Mouse (Mus musculus) mammary gland, adult 2 months (tissue): ENCODE measurements around the gene Rnf7. TPM values are rescaled to one million over a fixed set of nuclear protein-coding genes. Genes with fewer than 3 reads are reported as not detected.

ENCODE experiments used
- polyA plus RNA-seq: library from polyadenylated mRNA; depleted of rRNA; stranded (reverse); fragments of >200 nt; gene quantifications from 2 replicates; pipeline ENCODE4 v1.2.3, GENCODE M21; 2012; ENCODE audit warnings: low replicate concordance; rRNA removed

The Rnf7 gene
- 99.3 and 112 TPM in 2 replicates for polyA plus RNA-seq

DNA sequence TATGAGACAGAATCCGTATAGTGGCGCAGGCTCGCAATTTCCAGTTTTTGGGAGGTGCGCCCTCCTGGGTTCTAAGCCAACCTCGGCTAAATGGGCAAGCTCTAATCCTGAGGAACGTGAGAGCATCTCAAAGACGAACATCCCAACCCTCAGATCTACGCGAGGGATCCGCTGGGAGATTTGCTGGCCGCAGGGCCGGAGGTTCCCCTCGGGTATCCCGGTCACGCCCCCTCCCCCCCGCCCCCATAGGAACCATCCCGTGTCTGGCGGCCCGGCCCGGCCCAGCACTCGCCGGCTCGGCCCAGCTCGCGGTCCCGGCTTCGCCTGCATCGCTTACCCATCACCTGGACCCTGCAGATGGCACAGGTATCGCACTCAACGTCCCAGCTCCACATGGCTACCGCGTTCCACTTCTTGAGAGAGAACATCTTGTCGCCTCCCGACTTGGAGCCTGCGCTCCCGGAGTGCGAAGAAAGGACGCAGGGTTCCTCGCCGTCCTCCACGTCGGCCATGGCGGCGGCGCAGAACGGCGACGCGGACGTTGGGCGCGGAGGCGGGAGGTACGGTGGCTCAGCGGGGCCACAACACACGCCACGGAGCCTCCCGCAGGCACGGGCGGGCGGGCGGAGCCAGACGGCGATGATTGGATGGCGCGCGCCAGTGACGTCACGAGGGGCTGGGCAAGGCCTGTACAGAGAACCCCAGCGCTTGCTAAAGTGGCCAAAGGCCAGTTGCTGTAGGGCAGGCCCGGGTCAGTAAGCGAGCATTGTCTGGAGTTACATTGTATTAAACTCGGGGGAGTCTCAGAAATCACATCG is at the start of gene Rnf7:
Gene Rnf7, minus strand, starts transcription at position 605 of the 818 bp plus-strand sequence.

DNA sequence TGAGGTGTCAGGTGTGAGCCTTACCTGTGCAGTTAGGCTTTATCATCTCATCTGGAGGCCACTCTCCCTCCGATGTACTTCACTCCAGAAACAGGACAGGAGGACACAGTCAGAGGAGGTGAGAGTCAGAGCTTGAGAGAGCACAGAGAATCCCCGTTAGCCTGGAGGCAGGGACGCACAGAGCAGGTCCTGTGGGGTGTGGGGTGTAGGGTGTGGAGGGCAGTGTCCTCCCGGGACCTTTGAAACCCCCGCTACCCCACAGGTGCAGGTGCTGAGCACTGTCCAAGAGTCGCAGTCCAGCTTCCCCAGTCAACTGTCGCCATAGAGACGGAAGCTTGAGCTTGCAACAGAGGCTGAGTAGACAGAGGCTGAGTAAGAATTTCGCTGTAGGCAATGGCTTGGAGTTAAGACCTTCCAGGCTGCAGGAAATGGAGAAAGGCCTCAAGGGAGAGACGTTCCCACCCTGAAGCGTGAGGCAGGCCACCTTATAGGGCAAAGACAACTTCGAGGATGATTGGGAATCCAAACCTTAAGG is 46.6 kb upstream of the Rnf7 start, which contains the start of gene Gm28729:
Gene Gm28729, minus strand, starts transcription at position 293 of the 535 bp plus-strand sequence.

Other genes with a start within 250 kb of the Rnf7 start
- gene Atp1b3, start 114.2 kb downstream of the Rnf7 start, polyA plus RNA-seq, result 73.9 and 89.6 TPM in 2 replicates
- 0.06 TPM in 1 of 2 replicates, not detected in the other for gene Gm28729, start 46.6 kb upstream of the Rnf7 start, polyA plus RNA-seq
- gene Rasa2, start 152.9 kb upstream of the Rnf7 start, polyA plus RNA-seq, result 2.0 and 3.2 TPM in 2 replicates